Mouse (Mus musculus) ovary, adult 18-20 months (tissue): ENCODE results near the gene Wsb1.
"Not testable (repeated sequence)": the region's sequence is repeated elsewhere in the genome, so short reads cannot be mapped to it uniquely, and the experiment has no call there.

Experiments
- DNase-seq: peaks from one replicate; pipeline ENCODE4 v3.0.0; 2022; ENCODE audit warnings: low spot score, mixed read lengths

The Wsb1 gene

DNA sequence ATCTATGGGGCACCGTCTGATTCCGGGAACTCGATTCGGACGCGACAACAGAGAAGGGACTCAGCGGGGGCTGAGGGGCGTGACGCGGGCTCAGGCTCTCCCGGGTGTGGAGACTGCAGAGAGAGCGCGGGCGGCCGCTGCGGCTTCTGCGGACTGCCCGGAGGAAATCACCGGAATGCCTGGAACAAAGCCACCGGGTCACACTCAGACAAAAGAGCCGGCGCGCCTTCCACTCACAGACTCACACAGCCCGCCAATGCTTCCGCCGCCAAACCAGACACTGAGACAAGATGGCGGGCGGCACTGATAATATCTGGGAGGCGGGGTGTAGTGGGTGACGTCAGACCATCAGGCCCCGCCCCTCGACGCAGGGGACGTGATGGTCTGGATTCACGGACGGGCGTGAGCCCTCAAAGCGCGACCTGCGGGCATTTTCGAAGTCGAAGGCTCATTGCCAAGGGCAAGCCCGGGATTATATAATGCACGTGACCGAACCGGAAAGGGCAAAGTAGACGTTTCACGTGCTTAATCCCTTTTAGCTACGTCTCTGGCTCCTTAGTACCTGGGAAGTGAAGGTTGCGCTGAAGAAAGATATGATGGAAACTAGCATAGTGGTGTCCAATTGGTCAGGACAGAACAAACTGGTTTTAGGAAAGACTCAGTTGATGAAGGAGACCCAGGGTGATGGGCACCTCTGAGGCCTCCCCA lies at the start of gene Wsb1:
Wsb1 (minus strand) TSS at position 281 of the 708 bp plus-strand sequence.
- DNase-seq = peak; percentile 82

DNA sequence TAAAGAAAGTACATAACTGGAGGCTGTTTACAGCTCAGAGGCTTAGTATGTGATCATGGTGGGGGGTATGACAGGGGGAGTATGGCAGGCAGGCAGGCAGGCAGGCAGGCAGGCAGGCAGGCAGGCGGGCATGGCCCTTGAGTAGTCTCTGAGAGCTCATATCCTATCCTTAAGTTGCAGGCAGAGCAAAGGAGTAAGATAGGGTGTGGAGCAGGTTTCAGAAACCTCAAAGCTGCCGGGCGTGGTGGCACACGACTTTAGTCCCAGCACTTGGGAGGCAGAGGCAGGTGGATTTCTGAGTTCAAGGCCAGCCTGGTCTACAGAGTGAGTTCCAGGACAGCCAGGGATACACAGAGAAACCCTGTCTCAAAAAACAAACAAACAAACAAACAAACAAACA lies 49.8 kb upstream of the Wsb1 start:
- not testable (repeated sequence) for DNase-seq

DNA sequence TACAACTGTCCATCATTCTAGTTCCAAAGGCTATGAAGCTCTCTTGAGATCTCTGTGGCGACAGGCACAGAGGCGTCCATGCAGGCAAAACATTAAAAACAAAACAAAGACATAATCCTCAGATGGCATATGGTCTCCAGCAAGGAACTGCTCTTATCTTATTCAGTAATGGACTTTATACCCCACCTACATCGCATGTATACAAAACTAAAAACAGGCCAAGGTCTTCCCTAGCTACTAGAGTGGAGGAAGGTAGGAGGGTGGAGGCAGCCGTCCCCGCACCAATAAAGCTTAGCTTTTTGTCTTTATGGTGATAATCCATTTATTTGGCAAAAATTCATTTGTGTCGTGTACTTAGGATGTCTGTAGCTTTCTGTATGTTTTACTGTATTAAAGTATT lies 48.6 kb upstream of the Wsb1 start:
- DNase-seq = no peak

DNA sequence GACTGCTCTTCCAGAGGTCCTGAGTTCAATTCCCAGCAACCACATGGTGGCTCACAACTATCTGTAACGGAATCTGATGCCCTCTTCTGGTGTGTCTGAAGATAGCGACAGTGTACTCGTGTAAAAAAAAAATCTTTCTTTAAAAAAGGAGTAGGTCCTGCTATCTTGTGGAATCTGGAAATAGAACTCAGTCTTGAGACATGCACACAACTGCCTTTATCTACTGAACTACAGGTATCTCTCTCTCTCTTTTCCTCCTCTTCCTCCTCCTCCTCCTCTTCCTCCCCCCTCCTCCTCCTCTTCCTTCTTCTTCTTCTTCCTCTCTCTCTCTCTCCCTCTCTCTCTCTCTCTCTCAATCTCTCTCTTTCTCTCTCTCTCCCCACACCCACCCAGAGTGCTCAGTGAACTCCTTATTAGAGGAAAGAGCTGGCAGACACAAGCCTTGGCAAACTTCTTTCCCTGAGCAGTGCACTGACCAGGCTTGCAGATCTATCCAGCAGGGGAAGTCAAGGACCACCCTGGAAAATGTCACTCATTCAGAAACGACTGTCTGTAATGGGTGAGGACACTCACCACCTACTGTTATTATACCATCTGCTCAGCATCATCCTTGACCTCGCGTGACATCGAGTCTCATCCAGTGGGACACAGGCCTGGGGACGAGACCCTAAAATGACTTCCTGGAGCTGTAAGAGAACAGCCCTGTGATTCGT lies 45.4 kb upstream of the Wsb1 start:
- no peak for DNase-seq

- no peak for DNase-seq
These were observed 42.5 kb upstream of the Wsb1 start, which contains the start of gene Gm9964 for GRCm38 (mm10) chr11:79296856-79297491. Gene Gm9964 (minus strand): TSS chr11:79296906.

- DNase-seq = no peak
These were observed 41.7 kb upstream of the Wsb1 start for GRCm38 (mm10) chr11:79296167-79296566.

GRCm38 (mm10) chr11:79293971-79294370 lies 39.5 kb upstream of the Wsb1 start:
- no peak for DNase-seq

DNA sequence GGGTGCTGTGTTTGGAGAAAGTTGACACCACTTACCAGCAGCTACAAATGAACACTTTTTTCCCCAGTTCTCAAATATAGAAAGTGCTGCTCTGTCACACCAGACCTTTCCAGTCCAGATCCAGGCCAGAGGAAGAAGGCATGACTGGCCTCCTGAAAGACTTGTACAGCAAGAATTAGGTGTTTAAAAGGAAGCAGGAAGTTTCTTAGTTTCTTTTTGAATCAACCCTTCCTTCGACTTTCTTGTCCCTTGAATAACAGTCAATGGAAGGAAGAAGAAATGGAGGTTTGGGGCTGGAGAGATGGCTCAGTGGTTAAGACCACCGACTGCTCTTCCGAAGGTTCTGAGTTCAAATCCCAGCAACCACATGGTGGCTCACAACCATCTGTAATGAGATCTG lies 38.6 kb upstream of the Wsb1 start:
- DNase-seq = no peak

GRCm38 (mm10) chr11:79292130-79292529 lies 37.7 kb upstream of the Wsb1 start:
- DNase-seq = no peak

- no peak for DNase-seq
These were observed 37.2 kb upstream of the Wsb1 start for GRCm38 (mm10) chr11:79291651-79292050.

- DNase-seq = peak; percentile 16
These were observed 36.0 kb upstream of the Wsb1 start for GRCm38 (mm10) chr11:79290473-79290872.

- DNase-seq = no peak
These were observed 34.6 kb upstream of the Wsb1 start for GRCm38 (mm10) chr11:79288913-79289640.

DNA sequence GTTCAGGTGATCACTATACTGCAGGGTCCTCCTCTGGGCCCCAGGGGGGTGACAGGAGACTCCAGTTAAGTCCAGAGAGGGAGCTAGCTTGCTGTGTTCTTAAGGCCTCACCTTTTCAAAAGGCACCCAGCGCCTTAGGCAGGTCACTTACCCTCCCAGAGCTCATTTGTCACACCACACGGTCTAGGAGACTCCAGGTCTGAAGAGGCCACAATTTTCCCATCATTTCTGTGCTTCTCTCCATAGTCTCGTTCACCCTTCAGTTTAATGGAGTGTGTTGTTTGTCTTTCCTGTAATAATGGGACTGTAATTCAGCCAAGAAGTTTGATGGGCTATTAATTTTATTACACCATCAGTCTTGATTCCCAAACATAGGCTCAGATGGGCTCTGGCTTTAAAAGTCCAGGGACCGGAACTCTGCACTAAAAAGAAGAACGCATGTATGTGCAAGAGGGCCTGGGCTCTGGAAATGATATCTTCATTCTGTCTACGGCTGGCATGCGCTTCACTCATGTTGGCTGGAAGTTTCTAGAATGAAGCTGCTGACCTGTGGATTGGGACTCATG lies 33.9 kb upstream of the Wsb1 start:
- no peak for DNase-seq

- no peak for DNase-seq
These were observed 33.0 kb upstream of the Wsb1 start for GRCm38 (mm10) chr11:79287447-79287846.

DNA sequence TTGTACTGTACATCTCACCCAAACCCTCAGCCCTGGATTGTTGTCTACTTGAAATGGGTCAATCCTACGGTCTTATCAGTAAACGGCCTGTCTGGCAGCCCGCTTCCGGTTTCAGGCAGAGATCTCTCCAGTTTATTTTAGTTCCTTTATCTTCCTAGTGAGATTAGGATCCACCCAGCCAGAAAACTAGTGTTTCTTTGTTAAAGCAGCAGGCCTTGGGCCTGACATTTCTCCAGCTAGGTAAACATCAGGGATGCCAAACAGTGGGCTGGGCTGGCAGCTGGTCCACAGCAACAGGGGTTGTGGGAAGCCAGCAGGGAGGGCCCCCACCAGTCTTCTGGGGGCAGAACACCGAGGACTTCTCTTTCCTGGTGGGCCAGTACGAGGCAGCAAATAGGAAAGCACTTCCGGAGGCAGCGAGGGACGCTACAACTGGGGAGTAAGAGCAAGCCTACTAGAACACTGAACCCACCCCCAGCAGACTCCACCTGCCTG lies 31.9 kb upstream of the Wsb1 start:
- no peak for DNase-seq

DNA sequence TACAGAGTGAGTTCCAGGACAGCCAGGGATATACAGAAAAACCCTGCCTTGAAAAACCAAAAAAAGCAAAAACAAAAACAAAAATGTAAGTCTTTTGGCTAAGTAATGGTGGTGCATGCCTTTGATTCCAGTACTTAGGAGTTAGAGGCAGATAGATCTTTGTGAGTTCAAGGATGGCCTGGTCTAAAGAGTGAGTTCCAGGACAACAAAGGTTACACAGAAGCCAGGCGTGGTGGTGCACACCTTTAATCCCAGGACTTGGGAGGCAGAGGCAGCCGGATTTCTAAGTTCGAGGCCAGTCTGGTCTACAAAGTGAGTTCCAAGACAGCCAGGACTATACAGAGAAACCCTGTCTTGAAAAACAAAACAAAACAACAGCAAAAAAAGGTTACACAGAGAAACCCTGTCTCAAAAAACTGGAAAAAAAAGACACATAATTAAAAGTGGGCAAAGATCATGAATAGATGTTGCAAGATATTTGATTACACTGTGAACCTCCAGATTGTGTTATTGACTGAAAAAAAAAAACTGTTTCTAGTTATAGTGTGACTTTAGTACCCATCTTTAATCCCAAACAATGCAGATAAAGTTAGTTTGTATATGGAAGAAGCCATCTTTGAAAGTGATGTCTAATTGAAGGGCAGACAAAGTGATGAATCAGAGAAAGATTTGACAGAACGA lies 29.0 kb upstream of the Wsb1 start:
- DNase-seq = no peak

- DNase-seq = no peak
These were observed 26.9 kb upstream of the Wsb1 start for GRCm38 (mm10) chr11:79281396-79281795.

DNA sequence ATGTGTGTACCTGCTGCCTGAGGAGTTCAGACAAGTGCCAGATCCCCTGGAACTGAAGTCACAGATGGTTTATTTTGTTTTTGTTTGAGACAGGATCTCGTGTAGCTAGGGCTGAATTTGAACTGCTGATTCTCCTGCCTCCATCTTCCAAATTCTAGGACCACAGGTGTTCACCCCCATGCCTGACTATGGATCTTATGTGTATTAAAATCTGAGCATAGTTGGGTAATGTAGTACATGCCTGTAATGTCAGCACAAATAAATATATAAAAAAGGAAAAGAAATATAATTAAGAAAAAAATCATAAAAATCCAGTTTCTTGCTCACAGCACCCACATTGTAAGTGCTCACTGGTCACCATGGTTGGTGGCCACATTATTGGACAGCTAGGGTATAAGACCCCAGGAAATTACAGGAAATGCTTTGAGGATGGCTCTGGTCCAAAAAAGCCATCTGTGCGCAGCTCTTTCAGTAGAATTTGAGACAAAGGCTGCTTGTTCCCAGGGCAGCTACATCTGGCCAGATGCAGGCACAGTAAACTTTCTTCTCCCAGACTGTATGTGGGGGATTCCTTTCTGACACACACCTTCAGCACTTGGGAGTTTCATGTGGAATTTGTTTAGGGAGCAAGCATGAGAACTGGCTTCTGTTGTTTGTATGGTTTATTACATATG lies 25.4 kb upstream of the Wsb1 start:
- no peak for DNase-seq

GRCm38 (mm10) chr11:79273757-79274156 lies 19.3 kb upstream of the Wsb1 start:
- DNase-seq = no peak

- DNase-seq = no peak
These were observed 18.6 kb upstream of the Wsb1 start for GRCm38 (mm10) chr11:79273039-79273438.

DNA sequence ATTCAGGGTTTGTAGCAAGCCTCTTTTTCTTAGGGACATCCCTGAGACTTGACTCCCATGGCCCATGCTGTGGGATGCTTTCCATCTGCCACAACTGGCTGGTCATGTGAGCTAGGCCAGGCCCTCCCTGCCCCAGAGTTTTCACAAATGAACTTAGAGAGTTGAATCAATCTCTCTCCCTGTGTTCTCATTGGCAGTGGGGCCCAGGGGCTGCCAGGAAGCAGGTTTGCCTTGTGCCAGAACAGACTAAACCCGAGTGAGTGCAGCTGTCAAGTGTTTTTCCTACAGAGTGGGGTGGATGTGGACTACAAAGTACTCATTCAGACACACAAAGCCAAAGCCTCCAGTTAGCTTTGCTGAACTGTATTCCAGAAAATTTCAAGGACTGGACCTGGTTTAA lies 12.7 kb upstream of the Wsb1 start:
- no peak for DNase-seq
